Mouse (Mus musculus) E14TG2a.4 (cell line): Measurements from ENCODE around the gene Mta3.

Experiments
- H3K27me3 ChIP-seq: 2 replicates; pipeline ENCODE4 v1.6.1; 2014; ENCODE audit warnings: low read length, control low read depth; ENCODE audit not compliant: insufficient read depth
- H3K36me3 ChIP-seq: 2 replicates; pipeline ENCODE4 v1.6.1; 2014; ENCODE audit warnings: low read length, control low read depth; ENCODE audit not compliant: insufficient read depth
- H3K4me1 ChIP-seq: replicated peaks from 2 replicates; pipeline ENCODE4 v1.6.1; 2014; ENCODE audit warnings: low read depth, low read length, control low read depth
- H3K4me3 ChIP-seq: replicated peaks from 2 replicates; pipeline ENCODE4 v1.5.1; 2014; ENCODE audit warnings: mild to moderate bottlenecking, low read length
- H3K9me3 ChIP-seq: 2 replicates; pipeline ENCODE4 v1.6.1; 2014; ENCODE audit warnings: low read length, control low read depth
- CTCF ChIP-seq: conservative IDR thresholded peaks from 2 replicates; pipeline ENCODE4 v1.5.1; 2014; ENCODE audit warnings: low read length
- NANOG ChIP-seq: IDR thresholded peaks from 2 replicates; pipeline ENCODE4 v1.6.1; 2014; ENCODE audit warnings: borderline replicate concordance, low read length, mixed read lengths
- POU5F1 ChIP-seq: IDR thresholded peaks from 2 replicates; pipeline ENCODE4 v1.6.1; 2014; ENCODE audit warnings: low read length, borderline replicate concordance

Gene Mta3

DNA sequence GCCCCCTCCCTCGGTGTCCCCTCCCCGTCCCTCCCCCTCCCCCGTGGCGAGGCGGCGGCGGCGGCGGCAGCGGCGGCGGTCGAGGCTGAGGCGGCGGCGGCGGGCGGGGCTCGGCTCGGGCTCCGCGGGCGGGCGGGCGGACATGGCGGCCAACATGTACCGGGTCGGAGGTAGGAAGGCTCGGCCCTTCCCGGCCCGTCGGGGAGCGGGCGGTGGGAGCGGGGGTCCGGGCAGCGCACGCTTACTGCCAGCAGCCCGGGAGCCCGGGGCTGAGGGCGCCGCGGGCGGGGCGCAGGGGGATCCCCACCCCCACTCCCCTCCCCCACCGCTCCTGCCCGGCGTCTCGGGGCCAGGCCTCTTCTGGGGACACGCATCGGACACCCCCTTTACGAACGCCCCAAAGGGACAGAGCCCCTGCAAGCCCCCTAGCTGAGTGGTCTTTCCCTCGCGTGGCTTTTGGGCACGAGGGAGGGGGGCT lies at the start of gene Mta3:
TSS of gene Mta3 (plus strand) at position 48 of the 478 bp plus-strand sequence.
- no peaks in the 10 kb centered on the region for H3K9me3 ChIP-seq
- TF ChIP-seq POU5F1, result no peak
- TF ChIP-seq CTCF, result no peak
- TF ChIP-seq NANOG, result no peak
- H3K27me3 ChIP-seq, result no peaks in the 10 kb centered on the region
- H3K4me1 ChIP-seq, result peaks cover 80% of the 10 kb centered on the region
- H3K36me3 ChIP-seq, result peaks cover 35% of the 10 kb centered on the region
- peak within 1 kb of the TSS; percentile 92 for H3K4me3 ChIP-seq

DNA sequence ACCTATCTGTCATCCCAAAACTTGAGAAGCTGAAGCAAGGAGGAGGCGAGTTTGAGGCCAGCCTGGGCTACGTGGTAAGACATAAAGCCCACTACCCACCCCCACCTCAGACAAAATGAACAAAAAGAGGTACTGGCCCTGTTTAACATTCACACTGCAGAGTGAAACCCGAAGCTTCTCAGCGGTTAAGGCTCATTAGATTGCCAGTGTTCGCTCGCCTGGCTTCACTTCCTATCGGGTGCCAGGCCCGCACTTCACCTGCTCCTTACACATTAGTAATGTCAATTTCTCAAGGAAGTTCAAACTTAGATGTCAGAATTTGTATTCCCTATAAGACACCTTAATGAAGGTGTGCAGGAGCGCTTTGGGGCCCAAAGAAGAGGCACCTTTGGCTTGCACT lies 48.6 kb upstream of the Mta3 start:
- H3K36me3 ChIP-seq, result no peaks in the 10 kb centered on the region
- peaks cover 62% of the 10 kb centered on the region for H3K4me1 ChIP-seq
- H3K4me3 ChIP-seq, result 0 out of 2 replicates have a peak overlapping the region, but pooled peaks have one; percentile 4
- H3K9me3 ChIP-seq, result peaks cover 3% of the 10 kb centered on the region; the same call in 1 of the 2 replicates
- TF ChIP-seq NANOG, result no peak
- TF ChIP-seq CTCF, result no peak
- no peak for TF ChIP-seq POU5F1
- H3K27me3 ChIP-seq, result no peaks in the 10 kb centered on the region

DNA sequence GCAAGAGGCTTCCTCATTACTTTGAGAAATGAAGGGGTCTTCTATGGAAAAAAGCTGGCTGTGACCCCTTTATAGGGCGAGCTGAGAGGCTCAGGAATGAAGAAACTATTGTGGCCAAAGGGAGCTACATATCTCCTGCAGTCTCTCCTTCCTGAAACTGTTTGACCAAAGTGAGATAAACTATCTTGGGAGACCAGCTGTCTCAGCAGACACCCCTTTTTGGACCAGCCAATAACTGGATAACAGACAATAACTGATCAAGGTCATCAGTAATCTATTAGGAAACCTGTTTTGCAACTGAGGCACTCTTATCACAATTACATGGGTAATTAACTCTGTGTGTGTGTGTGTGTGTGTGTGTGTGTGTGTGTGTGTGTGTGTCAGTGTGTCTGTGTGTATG lies 47.0 kb upstream of the Mta3 start:
- Histone ChIP-seq H3K4me1 (peaks cover 56% of the 10 kb centered on the region), H3K9me3 (peaks cover 16% of the 10 kb centered on the region), H3K27me3 (no peaks in the 10 kb centered on the region), H3K4me3 (no peak overlapping the region), H3K36me3 (peaks cover 7% of the 10 kb centered on the region; the same call in 1 of the 2 replicates)
- no peak for TF ChIP-seq POU5F1
- TF ChIP-seq CTCF, result no peak
- TF ChIP-seq NANOG, result no peak

DNA sequence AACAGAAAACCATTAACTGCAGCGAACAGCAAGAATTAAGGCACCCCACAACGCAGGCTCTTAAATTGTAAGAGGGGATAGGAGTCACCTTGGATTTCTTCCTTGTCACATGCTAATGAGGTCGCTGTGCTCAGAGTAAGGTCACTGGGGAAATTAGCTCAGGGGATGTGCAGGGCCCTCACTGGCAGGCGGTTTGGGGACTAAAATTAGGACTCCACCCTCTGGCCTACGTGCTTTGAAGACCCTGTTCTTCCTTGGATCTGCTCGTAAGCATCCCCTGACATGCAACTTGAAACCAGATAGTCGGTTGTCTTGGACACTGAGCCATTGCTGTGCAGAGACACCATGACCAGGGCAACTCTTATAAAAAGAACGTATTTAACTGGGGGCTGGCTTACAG lies 41.2 kb upstream of the Mta3 start:
- peaks cover 35% of the 10 kb centered on the region for H3K4me1 ChIP-seq
- H3K36me3 ChIP-seq, result peaks cover 7% of the 10 kb centered on the region; the same call in 1 of the 2 replicates
- peaks cover 16% of the 10 kb centered on the region for H3K9me3 ChIP-seq
- H3K27me3 ChIP-seq, result no peaks in the 10 kb centered on the region
- TF ChIP-seq CTCF, result no peak
- no peak for TF ChIP-seq POU5F1
- peak overlapping the region; percentile 66 for H3K4me3 ChIP-seq

DNA sequence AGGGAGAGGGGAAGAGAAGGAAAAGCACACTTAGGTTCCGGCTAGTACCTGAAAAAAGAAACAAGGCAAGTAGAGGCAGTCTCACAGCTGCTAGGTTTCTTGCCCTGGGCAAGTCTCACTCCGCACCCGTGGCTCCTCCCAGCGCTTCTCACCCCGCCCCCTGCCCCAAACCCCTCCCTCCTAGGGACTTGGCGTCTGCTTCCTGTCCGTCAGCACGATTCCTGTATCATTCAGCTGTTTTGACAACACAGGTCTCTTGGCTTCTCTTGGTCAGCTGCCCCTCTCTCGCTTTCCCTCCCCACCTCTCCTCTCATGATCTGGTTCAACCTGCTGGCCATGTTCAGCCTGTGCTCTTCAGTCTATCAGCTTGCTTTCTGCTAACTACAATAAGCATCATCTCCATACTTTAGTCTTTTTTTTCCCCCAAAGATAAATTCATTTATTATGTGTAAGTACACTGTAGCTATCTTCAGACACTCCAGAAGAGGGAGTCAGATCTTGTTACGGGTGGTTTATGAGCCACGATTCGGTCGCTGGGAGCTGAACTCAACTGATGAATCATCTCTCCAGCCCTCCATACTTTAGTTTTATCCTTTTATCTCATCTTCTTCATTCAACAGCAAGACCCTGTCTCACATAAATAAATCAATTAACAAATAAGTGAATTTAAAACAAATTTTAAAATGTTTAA lies 39.2 kb upstream of the Mta3 start:
- peak overlapping the region; percentile 65 for H3K4me3 ChIP-seq
- no peaks in the 10 kb centered on the region for H3K27me3 ChIP-seq
- peaks cover 43% of the 10 kb centered on the region for H3K4me1 ChIP-seq
- TF ChIP-seq NANOG (no peak), CTCF (no peak), POU5F1 (no peak)
- H3K9me3 ChIP-seq, result peaks cover 16% of the 10 kb centered on the region
- H3K36me3 ChIP-seq, result peaks cover 7% of the 10 kb centered on the region; the same call in 1 of the 2 replicates

DNA sequence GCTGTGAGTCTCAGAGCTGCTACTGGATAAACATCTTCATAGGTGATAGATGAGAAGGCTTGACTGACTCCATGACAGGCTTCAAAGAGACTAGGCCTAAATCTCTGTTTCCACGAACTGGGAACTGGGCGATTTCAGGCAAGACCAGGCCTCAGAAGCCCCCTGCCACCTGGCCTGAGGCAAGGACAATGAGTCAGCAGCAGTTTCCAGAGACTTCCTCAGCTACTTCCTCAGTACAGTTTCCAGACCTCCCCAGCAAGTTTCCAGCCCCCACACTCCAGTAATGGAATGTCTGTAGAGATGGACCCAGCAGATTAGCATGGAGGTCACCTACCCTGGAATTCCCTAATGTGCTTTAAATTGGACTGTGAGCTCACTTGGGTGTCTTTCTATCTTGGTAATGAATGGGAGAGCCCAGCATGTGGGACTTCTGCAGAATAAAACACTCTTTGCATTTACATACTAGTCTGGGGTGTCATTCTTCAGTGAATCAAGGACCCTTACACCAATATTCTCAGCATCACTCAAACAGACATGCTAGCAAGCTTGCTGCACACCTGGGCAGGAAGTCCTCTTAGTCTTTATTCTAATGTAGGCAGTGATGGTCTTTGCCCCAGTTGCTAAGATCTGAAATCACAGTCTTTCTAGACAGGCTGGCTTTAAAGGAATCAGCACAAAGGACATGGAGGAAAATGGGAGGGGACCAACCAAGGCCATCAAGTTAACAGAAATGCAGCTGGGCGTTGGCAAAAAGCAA lies 37.9 kb upstream of the Mta3 start:
- Histone ChIP-seq H3K4me1 (peaks cover 53% of the 10 kb centered on the region), H3K9me3 (peaks cover 6% of the 10 kb centered on the region), H3K4me3 (no peak overlapping the region)

DNA sequence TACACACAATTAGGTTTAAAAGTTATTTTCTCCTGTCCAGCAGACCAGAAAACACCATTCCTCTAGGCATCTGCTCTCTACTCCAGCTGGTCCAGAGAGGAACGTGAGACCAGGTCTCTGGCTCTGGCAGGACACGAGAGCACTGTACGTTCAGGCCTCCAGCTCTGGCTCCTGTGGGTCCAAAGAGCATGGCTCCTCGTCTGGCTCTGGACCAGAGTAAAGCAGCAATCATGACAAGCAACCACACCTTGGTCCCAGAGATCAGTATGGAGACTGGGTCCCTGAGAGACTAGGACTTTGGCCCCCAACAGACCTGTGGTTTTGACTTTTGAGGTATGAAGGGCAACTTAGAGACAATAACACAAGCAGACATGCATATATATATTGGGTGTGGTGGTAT lies 33.3 kb upstream of the Mta3 start:
- no peaks in the 10 kb centered on the region for H3K27me3 ChIP-seq
- no peaks in the 10 kb centered on the region for H3K9me3 ChIP-seq
- TF ChIP-seq POU5F1 (no peak), CTCF (no peak), NANOG (no peak)
- H3K4me3 ChIP-seq, result no peak overlapping the region
- no peaks in the 10 kb centered on the region for H3K36me3 ChIP-seq
- peaks cover 60% of the 10 kb centered on the region for H3K4me1 ChIP-seq

More for the DNA sequence above, 37.9 kb upstream of the Mta3 start:
- no peaks in the 10 kb centered on the region for H3K27me3 ChIP-seq
- peaks cover 4% of the 10 kb centered on the region; the same call in 1 of the 2 replicates for H3K36me3 ChIP-seq
- TF ChIP-seq NANOG, result peak; percentile 4; the same call in 1 of the 2 replicates
- TF ChIP-seq POU5F1, result no peak

DNA sequence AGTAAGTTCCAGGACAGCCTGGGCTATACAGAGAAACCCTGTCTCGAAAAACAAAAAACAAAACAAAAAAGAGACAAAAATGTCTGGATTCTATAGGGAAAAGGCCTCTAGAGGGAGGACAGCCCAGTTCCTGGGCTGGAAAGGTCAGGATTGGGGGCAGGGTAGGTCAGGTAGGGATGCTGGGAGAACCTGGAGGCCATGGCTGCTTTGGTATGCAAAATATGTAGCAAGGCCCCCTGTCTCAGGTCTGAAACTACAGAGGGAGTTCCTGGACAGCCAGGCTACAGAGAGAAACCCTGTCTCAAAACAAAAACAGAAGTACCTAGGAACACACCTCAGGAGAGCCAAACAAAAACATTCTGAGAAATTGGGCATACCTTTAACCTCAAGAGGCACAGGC lies 28.6 kb upstream of the Mta3 start:
- H3K27me3 ChIP-seq, result no peaks in the 10 kb centered on the region
- H3K9me3 ChIP-seq, result no peaks in the 10 kb centered on the region
- no peak overlapping the region for H3K4me3 ChIP-seq
- TF ChIP-seq CTCF, result no peak
- peaks cover 47% of the 10 kb centered on the region for H3K4me1 ChIP-seq
- H3K36me3 ChIP-seq, result no peaks in the 10 kb centered on the region

DNA sequence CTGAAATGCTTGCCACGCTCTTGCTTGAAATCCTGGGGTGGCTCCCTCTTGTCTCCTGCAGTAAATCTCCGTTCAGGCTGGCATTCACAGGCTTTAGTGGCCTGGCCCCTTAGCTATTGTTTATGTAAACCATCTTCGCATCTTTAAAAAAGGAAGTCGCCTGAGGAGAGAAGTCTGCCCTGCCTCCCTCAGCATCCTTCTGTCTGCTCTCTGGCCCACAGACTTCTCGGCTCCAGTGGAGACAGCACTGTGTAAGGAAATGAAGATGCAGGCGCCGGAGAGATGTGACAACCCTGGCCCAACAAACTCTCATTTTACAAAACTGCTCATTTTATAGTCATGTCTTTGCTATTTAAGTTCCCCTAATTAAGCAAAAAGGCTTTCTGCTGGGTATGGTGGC lies 24.0 kb upstream of the Mta3 start:
- H3K36me3 ChIP-seq, result no peaks in the 10 kb centered on the region
- TF ChIP-seq CTCF (no peak), NANOG (no peak), POU5F1 (no peak)
- H3K4me1 ChIP-seq, result peaks cover 50% of the 10 kb centered on the region
- no peaks in the 10 kb centered on the region for H3K27me3 ChIP-seq
- no peak overlapping the region for H3K4me3 ChIP-seq
- no peaks in the 10 kb centered on the region for H3K9me3 ChIP-seq
